Mouse (Mus musculus) brain, embryonic 18.5 days (tissue): Measurements from ENCODE around the gene Ksr1.

Source experiments
- DNase-seq: peaks from one replicate; pipeline ENCODE4 v3.0.0-alpha.2; 2012; ENCODE audit warnings: low read depth, low spot score

Gene Ksr1

DNA sequence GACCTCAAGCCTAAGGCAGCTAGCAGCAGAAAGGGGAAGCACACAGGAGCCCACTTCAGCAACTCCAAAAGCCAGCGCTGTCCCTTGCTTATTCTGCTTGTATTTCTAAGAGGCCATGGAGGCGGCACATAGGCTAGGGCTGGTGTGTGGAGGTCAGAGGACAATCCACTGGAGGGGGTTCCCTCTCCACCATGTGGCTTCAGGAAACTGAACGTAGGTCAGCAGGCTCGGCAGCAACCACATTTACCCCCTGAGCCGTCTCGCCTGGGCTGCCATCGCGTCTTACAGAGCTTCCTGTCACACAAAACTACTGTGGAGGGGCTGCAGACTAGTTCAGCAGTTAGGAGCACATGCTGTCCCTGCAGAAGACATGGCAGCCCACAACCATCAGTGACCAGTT lies 20.4 kb downstream of the Ksr1 start:
- DNase-seq = no peak

DNA sequence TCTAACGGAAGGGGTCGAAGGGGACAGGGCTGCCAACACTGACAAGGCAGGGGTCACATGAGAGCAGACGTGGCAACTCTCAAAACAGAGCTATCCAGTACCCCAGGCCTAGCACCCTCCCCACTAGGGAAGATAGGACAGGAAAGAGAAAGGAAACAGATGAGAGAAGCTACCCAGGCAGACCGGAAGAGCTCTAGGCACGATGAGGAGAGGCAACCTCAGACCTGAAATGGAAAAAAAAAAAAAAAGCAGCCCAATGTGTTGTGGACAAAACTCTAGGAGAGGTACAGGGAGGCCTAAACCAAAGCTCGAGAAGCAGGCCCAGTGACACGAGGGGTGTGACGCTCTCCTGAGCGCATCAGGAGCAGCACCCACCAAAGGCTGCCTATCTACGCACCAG lies 23.7 kb downstream of the Ksr1 start:
- DNase-seq = no peak

GRCm38 (mm10) chr11:79120087-79120486 lies 26.1 kb downstream of the Ksr1 start:
- no peak for DNase-seq

DNA sequence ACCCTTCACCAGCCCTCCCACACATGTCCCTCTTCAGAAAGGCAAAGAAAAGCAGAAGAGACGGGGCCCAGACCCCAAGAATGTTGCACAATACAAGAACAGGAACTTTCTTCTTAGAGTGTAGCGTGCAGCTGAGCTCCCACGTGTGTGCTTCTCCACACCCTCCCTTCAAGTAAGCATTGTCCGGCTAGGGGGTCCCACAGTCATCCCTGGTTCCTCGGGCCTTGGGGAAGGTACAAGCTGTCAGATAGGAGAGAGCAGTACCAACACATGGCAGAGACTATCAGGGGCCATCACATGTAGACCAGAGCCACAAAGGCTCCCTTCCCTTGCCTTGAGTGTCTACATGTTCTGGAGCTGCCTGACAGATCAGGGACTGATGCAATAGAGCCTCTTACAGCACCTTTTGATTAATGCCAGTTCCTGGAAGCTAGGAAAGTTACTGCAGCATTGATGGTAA lies 27.3 kb downstream of the Ksr1 start:
- no peak for DNase-seq

DNA sequence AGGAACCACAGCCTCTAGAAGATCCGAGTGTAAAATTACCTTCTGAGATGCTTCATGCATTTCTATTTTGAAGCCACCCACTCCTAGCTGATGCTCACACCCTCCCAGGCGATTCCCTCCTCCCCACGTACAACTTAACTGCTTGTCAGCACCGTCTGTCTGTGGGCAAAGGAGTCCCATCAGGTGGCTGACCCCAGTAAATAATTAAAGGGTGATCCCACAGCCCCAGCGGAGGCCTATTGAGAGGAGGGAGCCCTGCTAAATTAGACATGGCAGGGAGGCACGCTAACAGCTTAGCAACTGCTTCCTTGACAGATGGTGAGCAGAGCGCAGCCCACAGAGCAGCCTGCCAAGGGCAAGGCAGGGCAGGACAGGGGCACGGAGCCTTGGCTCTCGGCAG lies 29.5 kb downstream of the Ksr1 start:
- DNase-seq = no peak

DNA sequence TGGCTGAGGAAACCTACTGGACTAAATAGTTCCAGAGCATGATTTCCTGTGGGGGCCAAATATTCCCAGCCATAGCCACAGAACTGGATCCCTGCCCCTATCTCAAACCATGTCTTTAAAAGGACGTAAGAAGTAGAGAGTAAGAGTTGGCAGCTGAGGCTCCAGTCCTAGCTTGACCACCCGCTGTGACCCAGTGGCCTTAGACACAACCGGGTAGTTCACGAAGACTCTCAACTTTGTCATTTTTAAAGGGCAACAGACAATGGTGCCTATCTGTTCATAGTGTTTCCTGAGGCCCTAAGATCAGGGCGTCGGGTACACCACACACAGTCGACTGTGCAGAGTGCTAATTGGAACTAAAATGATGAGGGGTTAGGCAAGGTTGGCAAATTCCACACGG lies 30.5 kb downstream of the Ksr1 start:
- DNase-seq = no peak

DNA sequence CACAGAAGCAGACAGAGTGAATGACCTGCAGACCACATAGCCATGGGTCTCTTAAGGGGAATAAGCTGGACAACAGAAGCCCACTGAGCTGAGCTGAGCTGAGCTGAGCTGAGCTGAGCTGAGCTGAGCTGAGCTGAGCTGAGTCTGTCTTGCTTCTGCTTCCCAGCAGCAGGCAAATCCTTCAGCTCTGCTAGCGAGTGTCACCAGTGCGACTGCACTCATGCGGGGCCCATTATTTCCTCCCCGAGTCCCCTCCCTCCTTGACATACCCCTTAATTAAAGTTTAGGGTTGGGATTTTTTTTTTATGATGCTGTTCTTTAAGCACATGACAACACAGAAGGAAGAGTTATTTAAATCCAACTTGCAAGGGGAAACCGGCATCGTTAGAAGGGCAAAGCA lies 32.1 kb downstream of the Ksr1 start:
- no peak for DNase-seq

GRCm38 (mm10) chr11:79113397-79113796 lies 32.8 kb downstream of the Ksr1 start:
- DNase-seq = no peak

- no peak for DNase-seq
Measured at GRCm38 (mm10) chr11:79112559-79113302, 33.5 kb downstream of the Ksr1 start.

DNA sequence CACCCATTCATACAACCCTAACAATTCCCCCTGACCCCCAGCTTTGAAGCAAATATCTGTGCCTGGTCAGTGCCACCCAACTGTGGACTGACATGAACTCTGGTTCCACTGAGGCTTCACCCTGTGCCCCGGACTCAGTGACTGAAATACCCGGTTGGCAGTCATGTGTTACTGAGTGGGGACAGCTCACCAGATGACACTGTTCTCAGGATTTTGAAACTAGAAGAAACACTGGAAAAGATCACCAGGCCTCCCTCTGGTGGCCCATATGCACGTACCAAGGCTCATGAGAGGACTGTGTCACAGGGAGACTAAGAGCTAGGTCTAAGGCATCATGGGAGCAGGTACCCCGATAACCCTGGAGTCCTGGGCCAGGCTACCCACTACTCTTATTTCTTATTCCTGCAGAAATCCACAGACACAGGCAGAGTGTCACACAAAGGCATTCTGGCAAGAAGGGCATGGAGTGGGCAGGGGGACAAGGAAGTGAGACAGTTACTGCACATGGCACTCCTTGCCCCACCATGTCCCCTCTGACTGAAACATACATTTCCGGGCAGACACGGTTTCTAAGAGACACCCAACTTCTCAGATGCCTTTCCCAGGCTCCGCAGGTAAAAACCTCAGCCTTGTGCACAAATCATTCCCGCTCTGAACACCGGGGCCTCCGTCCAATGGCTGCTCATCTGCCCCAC lies 34.2 kb downstream of the Ksr1 start:
- no peak for DNase-seq

DNA sequence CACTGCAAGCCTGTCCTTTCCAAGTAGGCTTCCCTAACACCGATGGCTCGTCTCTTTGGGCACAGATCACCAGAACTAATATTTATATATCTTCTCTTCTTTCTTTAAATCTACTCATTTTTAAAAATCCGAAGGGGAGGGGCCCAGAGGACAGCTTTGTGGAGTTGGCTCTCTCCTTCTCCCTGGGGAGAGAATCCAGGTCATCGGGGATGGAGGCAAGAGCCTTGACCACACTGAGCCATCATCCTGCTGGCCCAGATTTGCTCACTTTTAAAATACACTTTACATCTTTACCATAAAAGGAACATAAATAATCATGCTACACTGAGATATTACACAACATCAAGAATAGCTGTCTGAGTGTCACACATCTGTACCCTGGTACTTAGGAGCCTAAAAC lies 35.8 kb downstream of the Ksr1 start:
- DNase-seq = no peak

GRCm38 (mm10) chr11:79107934-79108333 lies 38.3 kb downstream of the Ksr1 start:
- DNase-seq = no peak

- no peak for DNase-seq
Measured at GRCm38 (mm10) chr11:79104998-79105397, 41.2 kb downstream of the Ksr1 start.

- DNase-seq = no peak
Measured at GRCm38 (mm10) chr11:79104538-79104937, 41.7 kb downstream of the Ksr1 start.

DNA sequence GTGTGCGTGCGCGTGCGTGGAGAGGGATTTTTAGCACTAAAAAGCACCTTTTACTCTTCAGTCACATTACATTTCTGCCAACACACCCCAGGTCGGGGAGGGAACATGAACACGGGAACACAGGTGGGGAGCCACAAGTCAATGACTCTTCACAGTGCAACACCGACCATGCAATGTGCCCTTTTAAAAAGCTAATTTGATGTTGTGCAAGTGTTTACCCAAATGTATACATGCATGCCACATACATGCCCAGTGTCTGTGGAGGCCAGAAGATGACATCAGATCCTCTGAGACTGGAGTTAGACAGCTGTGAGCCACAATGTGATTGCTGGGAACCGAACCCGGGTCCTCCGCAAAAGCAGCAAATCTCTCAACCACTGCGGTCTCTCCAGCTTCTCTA lies 42.1 kb downstream of the Ksr1 start:
- no peak for DNase-seq

DNA sequence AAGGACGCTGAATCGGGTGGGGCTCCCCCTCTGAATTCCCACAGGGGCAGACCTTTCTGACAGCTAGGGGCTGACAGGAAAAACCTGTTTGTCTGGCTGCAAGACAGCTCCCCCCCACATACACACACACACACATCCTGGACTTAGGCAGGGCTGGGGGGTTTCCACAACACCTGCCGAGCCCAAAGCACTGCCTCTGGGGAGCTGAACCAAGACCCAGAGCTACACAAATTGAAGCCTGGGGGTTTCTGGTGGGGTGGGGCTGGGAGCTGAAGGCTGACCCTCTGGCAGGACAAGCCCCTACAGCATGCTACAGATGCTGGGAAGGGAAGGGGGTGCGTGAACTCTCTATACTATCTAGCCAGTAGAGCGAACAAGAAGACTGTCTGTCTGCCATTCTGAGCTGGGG lies 42.7 kb downstream of the Ksr1 start:
- DNase-seq = no peak

- DNase-seq = no peak
Measured at GRCm38 (mm10) chr11:79102280-79102679, 43.9 kb downstream of the Ksr1 start.

DNA sequence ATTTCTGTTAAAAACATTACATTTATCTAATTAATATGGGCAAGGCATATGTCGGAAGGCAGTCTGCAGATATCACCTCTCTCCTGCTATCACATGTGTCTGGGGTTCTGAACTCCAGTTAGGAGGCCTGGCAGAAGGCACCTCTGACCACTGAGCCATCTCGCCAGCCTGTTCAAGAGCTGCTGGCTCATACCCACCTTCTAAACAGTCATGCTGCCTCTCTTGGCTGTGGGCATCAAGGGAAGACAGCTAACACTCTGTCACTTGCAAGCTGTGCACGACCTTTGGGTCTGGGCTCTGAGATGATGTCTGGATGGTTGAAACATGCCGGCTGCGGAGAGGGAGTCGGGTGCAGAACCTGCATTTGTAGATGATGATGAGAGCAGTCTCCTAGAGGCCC lies 44.6 kb downstream of the Ksr1 start:
- no peak for DNase-seq

- no peak for DNase-seq
Measured at GRCm38 (mm10) chr11:79099032-79099431, 47.2 kb downstream of the Ksr1 start.

GRCm38 (mm10) chr11:79097736-79098135 lies 48.5 kb downstream of the Ksr1 start:
- DNase-seq = no peak

- no peak for DNase-seq
Measured at GRCm38 (mm10) chr11:79096673-79097072, 49.5 kb downstream of the Ksr1 start.

GRCm38 (mm10) chr11:79095713-79096112 lies 50.5 kb downstream of the Ksr1 start:
- no peak for DNase-seq

DNA sequence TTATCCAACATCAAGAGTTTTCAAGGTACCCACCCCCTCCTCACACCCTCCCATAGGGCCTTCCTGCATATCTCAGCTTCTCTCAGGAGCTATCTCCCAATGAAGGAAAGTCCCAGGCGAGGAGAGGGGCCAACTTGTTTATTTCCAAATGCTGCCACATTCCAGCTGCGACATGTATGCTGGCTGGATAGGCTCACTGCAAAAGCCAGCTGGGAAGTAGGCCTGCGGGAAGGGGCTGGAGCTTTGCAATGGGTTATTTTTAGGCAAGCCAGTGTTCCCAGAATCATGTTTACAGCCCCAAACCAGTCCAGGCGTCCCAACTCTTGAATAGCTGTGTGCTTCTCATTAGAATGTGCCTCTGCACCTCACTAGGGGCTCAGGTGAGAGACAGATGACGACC lies 51.5 kb downstream of the Ksr1 start:
- DNase-seq = no peak
